Mouse (Mus musculus): Measurements from ENCODE around the gene Tmem100. TPM values are rescaled to one million over a fixed set of nuclear protein-coding genes. Genes with fewer than 3 reads are reported as not detected.

Gene Tmem100
- polyA plus RNA-seq, 1 experiment = 219 TPM

GRCm38 (mm10) chr11:90073201-90073600, 43.1 kb downstream of the Tmem100 start:
- TF ChIP-seq POLR2A (IDR thresholded peaks at IDR 0.05; ENCODE audit: borderline replicate concordance, extremely low read depth, low read depth, low read length) (no peak), CTCF (IDR thresholded peaks at IDR 0.05; ENCODE audit: insufficient read depth, low read length) (no peak)
- no peak for DNase-seq
- 33% methylated on average over 5 of the region's 5 CpGs for WGBS

GRCm38 (mm10) chr11:90076666-90077065, 46.5 kb downstream of the Tmem100 start:
- WGBS = 83% methylated on average over 3 of the region's 3 CpGs
- peaks cover 9% of the 10 kb centered on the region for H3K4me1 ChIP-seq (ENCODE audit: control insufficient read depth, insufficient read depth, low read length)
- no peak for TF ChIP-seq CTCF (IDR thresholded peaks at IDR 0.05; ENCODE audit: insufficient read depth, low read length)
- TF ChIP-seq POLR2A (IDR thresholded peaks at IDR 0.05; ENCODE audit: borderline replicate concordance, extremely low read depth, low read depth, low read length) = no peak
- no peak overlapping the region for H3K4me3 ChIP-seq (replicated peaks; ENCODE audit: extremely low read depth, low read depth, low read length)
- no peak for DNase-seq

More at GRCm38 (mm10) chr11:90073201-90073600, 43.1 kb downstream of the Tmem100 start:
- no peak overlapping the region for H3K4me3 ChIP-seq (replicated peaks; ENCODE audit: extremely low read depth, low read depth, low read length)
- H3K4me1 ChIP-seq (ENCODE audit: control insufficient read depth, insufficient read depth, low read length) = peaks cover 5% of the 10 kb centered on the region

GRCm38 (mm10) chr11:90080678-90081267, 50.6 kb downstream of the Tmem100 start:
- no peak for TF ChIP-seq POLR2A (IDR thresholded peaks at IDR 0.05; ENCODE audit: borderline replicate concordance, extremely low read depth, low read depth, low read length)
- TF ChIP-seq CTCF (IDR thresholded peaks at IDR 0.05; ENCODE audit: insufficient read depth, low read length) = no peak
- Histone ChIP-seq H3K4me3 (replicated peaks; ENCODE audit: extremely low read depth, low read depth, low read length) (no peak overlapping the region), H3K4me1 (ENCODE audit: control insufficient read depth, insufficient read depth, low read length) (peaks cover 10% of the 10 kb centered on the region)
- WGBS = 68% methylated on average over 3 of the region's 3 CpGs
- no peak for DNase-seq

GRCm38 (mm10) chr11:90081820-90082596, 51.9 kb downstream of the Tmem100 start:
- peaks cover 10% of the 10 kb centered on the region for H3K4me1 ChIP-seq (ENCODE audit: control insufficient read depth, insufficient read depth, low read length)
- WGBS = 63% methylated on average over 10 of the region's 10 CpGs
- TF ChIP-seq POLR2A (IDR thresholded peaks at IDR 0.05; ENCODE audit: borderline replicate concordance, extremely low read depth, low read depth, low read length) = no peak
- no peak for TF ChIP-seq CTCF (IDR thresholded peaks at IDR 0.05; ENCODE audit: insufficient read depth, low read length)

GRCm38 (mm10) chr11:90083042-90083441, 52.9 kb downstream of the Tmem100 start:
- Histone ChIP-seq H3K4me3 (replicated peaks; ENCODE audit: extremely low read depth, low read depth, low read length) (no peak overlapping the region), H3K4me1 (ENCODE audit: control insufficient read depth, insufficient read depth, low read length) (peaks cover 10% of the 10 kb centered on the region)
- WGBS = 80% methylated on average over 3 of the region's 3 CpGs
- TF ChIP-seq POLR2A (IDR thresholded peaks at IDR 0.05; ENCODE audit: borderline replicate concordance, extremely low read depth, low read depth, low read length) (no peak), CTCF (IDR thresholded peaks at IDR 0.05; ENCODE audit: insufficient read depth, low read length) (no peak)
- no peak for DNase-seq

More at GRCm38 (mm10) chr11:90081820-90082596, 51.9 kb downstream of the Tmem100 start:
- no peak overlapping the region for H3K4me3 ChIP-seq (replicated peaks; ENCODE audit: extremely low read depth, low read depth, low read length)
- DNase-seq = no peak

- Histone ChIP-seq H3K4me1 (ENCODE audit: control insufficient read depth, insufficient read depth, low read length) (peaks cover 10% of the 10 kb centered on the region), H3K4me3 (replicated peaks; ENCODE audit: extremely low read depth, low read depth, low read length) (no peak overlapping the region)
- TF ChIP-seq POLR2A (IDR thresholded peaks at IDR 0.05; ENCODE audit: borderline replicate concordance, extremely low read depth, low read depth, low read length) (no peak), CTCF (IDR thresholded peaks at IDR 0.05; ENCODE audit: insufficient read depth, low read length) (no peak)
- 44% methylated on average over 5 of the region's 5 CpGs for WGBS
- no peak for DNase-seq
Observed at GRCm38 (mm10) chr11:90084166-90084565, 54.0 kb downstream of the Tmem100 start.

Other genes starting within 250 kb of the Tmem100 start
- gene Pctp, start 27.5 kb upstream of the Tmem100 start, polyA plus RNA-seq (2012; rRNA removed) = 3.0 and 3.1 TPM in 2 replicates
- 1.3 and 1.5 TPM in 2 replicates for gene Gm45716, start 157.3 kb downstream of the Tmem100 start, polyA plus RNA-seq (2012; rRNA removed)
- 29.4 and 37.9 TPM in 2 replicates for gene Mmd, start 219.1 kb downstream of the Tmem100 start, polyA plus RNA-seq (2012; rRNA removed)

Data from lung, adult 2 months (tissue).